Mouse (Mus musculus) thymus, postnatal 4 days (tissue): ENCODE data around the gene BC030870.
A peak's percentile ranks its signal among the peaks of the same experiment; 100 is the strongest.
"Not testable (repeated sequence)": the region's sequence is repeated elsewhere in the genome, so short reads cannot be mapped to it uniquely, and the experiment has no call there.

Source experiments
- DNase-seq: peaks from one replicate; pipeline ENCODE4 v3.0.0; 2021

The BC030870 gene

GRCm38 (mm10) chr8:65129199-65129788, at the start of gene BC030870:
Gene BC030870 (minus strand): TSS chr8:65129563.
- DNase-seq = no peak

DNA sequence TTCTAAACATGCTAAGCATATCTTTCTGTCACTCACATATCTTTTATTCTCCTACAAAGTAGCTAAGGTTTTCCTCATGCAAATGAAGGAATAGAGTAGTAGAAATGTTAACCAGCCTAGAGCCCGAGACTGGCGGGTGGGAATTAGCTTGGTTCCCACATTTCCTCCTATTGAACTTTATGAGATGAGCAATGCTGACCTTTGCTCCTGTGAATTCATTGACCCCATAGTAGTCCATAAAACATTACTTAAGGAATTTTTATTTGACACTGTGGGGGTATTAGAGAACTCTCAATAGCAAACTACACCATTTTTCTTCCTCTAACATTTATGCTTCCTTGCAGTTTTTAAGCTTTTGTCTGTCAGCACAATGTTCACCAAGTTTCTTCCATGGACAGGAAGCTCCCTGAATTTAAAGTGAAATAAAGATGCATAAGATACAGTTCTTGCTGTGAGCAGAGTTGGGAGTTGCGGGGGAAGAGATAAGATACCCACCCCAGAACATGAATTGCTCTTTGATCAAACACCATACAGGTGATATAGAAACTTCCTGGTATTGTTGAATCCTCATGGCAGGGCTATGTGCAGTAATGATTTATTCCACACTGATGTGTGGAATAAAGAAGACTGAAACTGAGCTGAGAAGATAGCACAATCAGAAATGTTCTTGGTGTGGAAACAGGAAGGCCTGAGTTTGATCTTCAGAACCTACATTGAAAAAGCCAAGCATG, 45.5 kb upstream of the BC030870 start:
- DNase-seq = no peak

GRCm38 (mm10) chr8:65169184-65169583, 39.8 kb upstream of the BC030870 start:
- no peak for DNase-seq

DNA sequence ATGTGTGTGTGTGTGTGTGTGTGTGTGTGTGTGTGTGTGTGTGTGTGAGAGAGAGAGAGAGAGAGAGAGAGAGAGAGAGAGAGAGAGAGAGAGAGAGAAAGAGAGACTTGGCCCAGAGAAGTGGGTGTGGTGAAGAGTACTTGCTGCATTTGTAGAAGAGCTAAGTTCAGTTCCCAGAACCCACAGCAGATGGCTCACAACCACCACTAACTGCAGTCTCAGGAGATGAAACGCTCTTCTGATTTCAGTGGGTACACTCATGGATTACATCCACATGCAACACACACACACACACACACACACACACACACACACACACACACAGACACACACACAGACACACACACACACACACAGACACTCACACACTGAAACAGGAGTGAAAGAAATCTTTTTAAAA, 31.3 kb upstream of the BC030870 start:
- DNase-seq = not testable (repeated sequence)

DNA sequence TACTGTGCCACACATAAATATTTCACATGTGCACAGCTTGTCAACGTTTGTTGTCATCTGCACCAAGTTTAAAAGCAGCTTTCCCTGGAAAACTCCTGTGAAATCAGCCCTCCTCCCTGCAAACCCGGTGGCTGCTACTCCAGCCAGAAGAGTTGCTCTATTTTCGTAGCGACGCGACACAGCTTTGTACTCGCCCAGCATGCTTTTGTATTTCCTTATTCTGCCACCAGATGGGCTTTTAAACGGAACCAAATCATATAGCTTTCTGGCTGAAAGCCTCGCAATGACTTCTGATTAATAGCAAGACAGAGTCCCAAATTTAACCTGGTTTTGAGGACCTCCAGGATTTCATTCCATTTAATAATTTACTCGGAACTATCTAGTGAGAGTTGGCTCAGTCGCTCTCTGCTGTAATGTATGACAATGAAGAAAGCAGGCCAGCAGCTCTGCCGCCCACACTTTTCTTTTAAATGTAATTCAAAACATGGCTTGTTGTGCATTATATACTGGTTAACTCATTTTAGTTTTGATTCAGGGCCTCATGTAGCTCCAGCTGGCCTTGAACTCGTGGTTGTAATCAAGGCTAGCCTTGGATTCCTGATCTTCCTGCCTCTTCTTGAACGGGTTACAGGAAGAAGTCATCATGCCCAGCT, 29.9 kb upstream of the BC030870 start:
- no peak for DNase-seq

DNA sequence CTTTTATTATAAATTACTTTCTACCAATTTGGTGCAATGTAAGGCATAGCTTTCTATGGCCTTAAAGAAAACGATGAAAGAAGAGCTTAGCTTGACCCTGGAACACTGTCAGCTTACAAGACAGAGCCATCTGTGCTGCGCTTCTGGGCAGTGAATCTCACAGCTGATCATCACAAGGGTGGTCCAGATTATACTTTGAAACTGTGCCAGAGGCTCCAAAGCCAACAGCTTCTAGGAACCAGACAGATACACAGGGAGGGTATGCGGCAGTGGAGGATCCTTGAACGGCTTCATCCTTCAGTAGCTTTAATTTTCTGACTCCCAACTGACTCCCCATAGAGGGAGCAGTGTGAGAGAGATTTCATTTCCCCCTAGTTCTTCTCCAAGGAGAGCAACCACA, 28.5 kb upstream of the BC030870 start:
- DNase-seq = no peak

DNA sequence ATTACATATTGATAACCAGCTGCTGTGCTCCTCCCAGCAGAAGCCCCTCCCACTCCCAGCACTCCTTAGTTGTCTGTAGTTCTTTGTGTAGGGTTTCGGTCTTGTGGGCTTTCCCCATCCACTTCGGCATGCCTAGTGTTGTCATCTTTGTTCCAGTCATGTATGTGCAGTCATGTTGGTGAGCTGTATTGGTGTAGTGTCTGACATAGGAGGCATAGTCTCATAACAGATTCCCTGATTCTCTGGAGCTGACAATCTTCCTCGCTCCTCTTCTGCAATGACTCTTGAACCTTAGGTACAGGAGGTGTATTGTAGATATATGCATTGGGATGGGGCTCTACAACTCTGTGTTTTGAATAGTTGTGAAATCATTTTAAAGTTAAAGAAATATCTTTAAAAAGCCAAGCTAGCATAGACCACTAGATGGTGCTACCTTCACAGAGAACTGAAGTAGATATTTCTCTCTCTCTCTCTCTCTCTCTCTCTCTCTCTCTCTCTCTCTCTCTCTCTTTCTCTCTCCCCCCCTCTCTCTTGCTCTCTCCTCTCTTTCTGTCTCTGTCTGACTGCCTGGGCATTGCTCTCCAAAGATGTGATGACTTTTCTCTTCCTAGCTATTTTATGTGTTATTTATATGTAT, 9.6 kb upstream of the BC030870 start:
- DNase-seq = no peak

GRCm38 (mm10) chr8:65126454-65126853, 2.9 kb downstream of the BC030870 start:
- DNase-seq = no peak

GRCm38 (mm10) chr8:65126014-65126413, 3.3 kb downstream of the BC030870 start:
- no peak for DNase-seq

DNA sequence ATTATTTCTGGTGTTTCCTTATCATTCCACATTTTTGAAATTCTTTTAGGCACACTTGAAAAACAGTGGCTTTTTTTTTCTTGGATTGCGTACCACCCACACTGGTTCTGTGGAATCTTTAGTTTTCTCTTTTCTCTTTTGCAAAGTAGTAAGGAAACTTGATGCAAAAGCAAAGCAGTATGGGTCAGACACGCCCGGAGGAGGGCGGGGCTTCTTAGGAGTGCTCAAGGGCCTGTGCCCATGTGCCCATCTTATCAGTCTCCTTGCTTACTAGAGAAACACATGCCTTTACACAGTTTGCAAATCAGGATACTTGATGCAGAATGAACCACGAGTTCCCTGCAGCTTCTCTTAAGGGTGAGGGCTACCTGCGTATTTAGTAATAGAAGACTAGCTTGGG, 17.3 kb downstream of the BC030870 start:
- no peak for DNase-seq

- DNase-seq = peak; percentile 71
These were observed 19.1 kb downstream of the BC030870 start for GRCm38 (mm10) chr8:65110285-65110691.

- no peak for DNase-seq
These were observed 20.4 kb downstream of the BC030870 start for GRCm38 (mm10) chr8:65108936-65109335.

- DNase-seq = no peak
These were observed 21.2 kb downstream of the BC030870 start for GRCm38 (mm10) chr8:65107936-65108718.

DNA sequence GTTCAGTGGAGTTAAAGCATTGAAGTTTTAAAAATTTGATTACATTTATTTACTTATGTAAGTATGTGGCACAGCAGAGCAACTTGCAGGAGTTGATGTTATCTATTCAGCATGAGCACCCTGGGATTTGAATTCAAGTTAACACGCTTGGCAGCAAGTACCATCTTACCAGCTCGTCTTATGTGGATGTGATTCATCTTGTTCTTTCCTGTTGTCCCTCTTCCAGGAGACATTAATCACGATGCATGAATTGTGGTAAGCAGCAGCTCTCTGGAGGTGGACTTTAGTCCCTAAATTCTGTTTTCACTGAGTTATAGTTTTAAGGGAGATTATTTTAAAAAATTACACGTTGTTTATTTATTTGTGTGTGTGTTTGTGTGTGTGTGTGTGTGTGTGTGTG, 25.3 kb downstream of the BC030870 start:
- no peak for DNase-seq

DNA sequence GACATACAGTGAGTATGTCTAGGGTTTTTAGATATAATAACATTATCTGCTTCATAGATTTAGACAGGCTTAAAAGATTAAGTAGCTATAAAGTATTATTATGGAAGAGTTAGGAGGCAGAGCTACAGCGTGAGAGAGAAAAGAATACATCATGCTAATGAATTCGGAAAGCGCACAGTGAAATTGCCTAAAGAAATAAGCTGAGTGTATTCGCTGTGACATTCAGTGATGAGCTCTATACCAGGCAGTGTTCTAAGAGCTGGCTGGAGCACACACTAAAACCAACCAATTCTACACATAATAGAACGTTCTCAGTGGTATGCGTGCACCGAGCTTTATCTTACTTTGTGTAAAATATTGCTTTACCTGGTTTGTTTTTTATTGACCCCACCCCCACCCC, 25.7 kb downstream of the BC030870 start:
- no peak for DNase-seq

DNA sequence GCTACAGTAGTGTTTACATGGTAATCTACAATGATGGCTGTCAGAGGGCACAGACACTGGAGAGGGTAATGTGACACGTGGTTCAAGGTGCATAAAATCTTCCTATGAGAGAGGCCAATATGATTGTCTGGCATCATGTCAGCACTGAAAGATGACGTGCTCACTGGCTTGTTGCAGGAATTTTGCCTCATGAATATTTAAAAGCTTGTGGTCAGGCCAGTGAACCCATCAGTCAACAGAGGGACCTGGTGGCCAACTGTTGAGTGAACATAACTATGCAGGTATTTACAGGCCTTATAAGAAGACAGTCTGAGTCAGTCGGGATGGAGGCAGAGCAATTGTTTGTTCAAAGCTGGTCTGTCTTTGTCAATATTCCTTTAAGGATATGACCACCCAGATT, 29.6 kb downstream of the BC030870 start:
- no peak for DNase-seq

DNA sequence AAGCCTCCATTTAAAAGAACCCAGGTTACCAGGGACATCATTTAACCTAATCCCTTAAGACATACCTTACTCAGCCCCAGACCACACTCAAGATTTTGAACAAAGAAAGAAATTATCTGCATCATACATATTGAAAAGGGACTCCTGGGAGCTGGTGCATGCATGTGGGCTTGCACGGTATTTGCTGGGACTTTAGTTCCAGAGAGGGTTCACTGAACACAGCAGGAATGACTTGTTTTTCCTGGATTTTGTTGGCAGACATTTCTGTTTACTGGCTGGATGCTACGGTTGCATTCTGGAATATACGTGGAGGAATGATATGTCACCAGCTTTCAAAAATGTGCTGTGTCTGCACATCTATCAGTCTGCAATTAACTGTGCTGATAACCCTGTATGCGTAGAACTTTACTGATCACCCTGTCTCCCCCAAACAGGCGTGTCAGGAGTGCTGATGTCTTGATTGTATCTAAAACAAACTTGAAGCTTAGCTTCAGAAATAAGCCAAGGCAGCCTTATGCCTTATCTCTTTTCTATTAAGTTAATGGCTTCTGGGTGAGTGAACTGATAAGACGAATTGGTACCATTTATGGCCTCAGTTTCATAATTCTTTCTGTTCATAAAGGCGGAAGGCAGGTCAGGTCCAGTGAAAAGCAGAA, 31.5 kb downstream of the BC030870 start:
- no peak for DNase-seq

GRCm38 (mm10) chr8:65089781-65090180, 39.6 kb downstream of the BC030870 start:
- no peak for DNase-seq

DNA sequence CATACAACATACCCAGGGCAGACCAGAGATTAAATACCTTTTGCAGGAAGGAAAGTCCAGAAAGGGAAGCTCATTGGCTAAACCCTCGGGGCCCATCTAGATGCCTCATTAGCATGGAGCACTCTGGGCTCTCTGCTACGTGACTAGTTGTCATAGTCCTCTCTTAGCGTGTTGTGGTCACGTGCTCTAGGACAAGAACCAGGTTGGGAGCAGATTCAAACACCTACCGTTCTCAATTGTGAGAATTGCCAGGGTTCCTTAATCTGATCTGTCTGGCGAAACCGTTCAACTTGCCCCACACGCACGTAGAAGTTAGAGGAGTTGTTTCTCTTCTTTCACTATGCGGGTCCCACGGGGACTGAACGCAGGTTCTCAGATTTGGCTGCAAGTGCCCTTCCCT, 41.2 kb downstream of the BC030870 start:
- no peak for DNase-seq

- DNase-seq = no peak
These were observed 41.7 kb downstream of the BC030870 start for GRCm38 (mm10) chr8:65087711-65088110.

DNA sequence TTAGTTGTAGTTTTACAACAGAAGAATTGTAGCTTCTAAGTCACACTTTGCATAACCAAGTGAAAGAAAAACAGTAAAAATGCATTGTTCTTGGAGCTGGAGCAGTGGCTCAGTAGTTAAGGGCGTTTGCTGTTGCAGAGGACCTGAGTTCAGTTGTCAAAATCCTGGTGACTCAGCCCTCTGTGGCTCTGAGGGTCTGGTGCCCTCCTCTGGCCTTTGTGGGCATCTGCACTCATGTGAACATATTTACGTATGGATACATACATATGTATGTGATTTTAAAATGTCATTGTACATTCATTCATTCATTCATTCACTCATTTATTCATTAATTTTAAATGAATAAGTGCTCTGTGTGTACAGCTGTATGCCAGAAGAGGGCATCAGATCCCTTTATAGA, 43.7 kb downstream of the BC030870 start:
- DNase-seq = no peak

DNA sequence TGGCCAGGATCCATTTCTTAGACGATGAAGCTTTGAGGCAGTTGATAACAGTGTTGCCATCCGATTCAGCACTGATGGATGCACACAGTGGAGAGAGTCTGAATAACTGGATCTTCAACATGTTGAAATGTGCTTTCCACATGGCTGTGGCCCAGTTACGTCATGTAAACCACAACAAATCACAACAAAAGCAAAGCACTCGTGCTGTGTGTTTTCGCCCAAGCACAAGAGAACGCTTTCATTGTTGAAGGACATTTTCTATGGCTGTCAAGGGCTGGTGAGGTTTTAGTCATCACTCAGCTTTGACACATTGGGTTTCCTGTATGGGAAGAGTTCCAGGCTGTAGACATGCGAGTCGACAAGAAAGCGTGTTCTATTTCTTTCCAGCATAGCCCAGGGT, 48.6 kb downstream of the BC030870 start:
- no peak for DNase-seq
